Mouse (Mus musculus) adrenal gland (tissue): Measurements from ENCODE around the gene Il17rb.

Source experiments
- intact Hi-C: fragments of 180-260 bp; cut with DNase I; formaldehyde crosslinking; loops from one replicate; pipeline ENCODE4 v1.15.1; 2025

The Il17rb gene

GRCm38 (mm10) chr14:30016666-30017065, 8.0 kb upstream of the Il17rb start:
- intact Hi-C loops = no loop called here

GRCm38 (mm10) chr14:30015008-30015407, 6.3 kb upstream of the Il17rb start:
- intact Hi-C loops = no loop called here

GRCm38 (mm10) chr14:30014487-30014886, 5.8 kb upstream of the Il17rb start:
- intact Hi-C loops = no loop called here

- intact Hi-C loops = no loop called here
Measured at GRCm38 (mm10) chr14:30011886-30012560, 3.3 kb upstream of the Il17rb start.

- intact Hi-C loops = no loop called here
Measured at GRCm38 (mm10) chr14:30009864-30010560, 1.3 kb upstream of the Il17rb start.

- intact Hi-C loops = no loop called here
Measured at GRCm38 (mm10) chr14:29999475-29999811, 9.3 kb downstream of the Il17rb start.

GRCm38 (mm10) chr14:29998747-29999474, 9.8 kb downstream of the Il17rb start:
- intact Hi-C loops = no loop called here

GRCm38 (mm10) chr14:29997345-29997744, 11.4 kb downstream of the Il17rb start:
- intact Hi-C loops = no loop called here

GRCm38 (mm10) chr14:29996000-29996751, 12.5 kb downstream of the Il17rb start:
- intact Hi-C loops = no loop called here

GRCm38 (mm10) chr14:29994976-29995375, 13.7 kb downstream of the Il17rb start:
- intact Hi-C loops = no loop called here

GRCm38 (mm10) chr14:29988337-29988736, 20.4 kb downstream of the Il17rb start:
- intact Hi-C loops = loop anchor here (10.0 kb wide), 1 partner anchor 486 kb away; the partner anchor contains the start of gene Dcp1a

- intact Hi-C loops = loop anchor here (10.0 kb wide), 1 partner anchor 487 kb away; the partner anchor contains the start of gene Dcp1a
Measured at GRCm38 (mm10) chr14:29987739-29988138, 21.0 kb downstream of the Il17rb start.

- intact Hi-C loops = loop anchor here (10.0 kb wide), 1 partner anchor 488 kb away; the partner anchor contains the start of gene Dcp1a
Measured at GRCm38 (mm10) chr14:29987276-29987675, 21.4 kb downstream of the Il17rb start.

GRCm38 (mm10) chr14:29986096-29986495, 22.6 kb downstream of the Il17rb start:
- intact Hi-C loops = loop anchor here (10.0 kb wide), 1 partner anchor 489 kb away; the partner anchor contains the start of gene Dcp1a

- intact Hi-C loops = loop anchor here (10.0 kb wide), 1 partner anchor 494 kb away; the partner anchor contains the start of gene Dcp1a
Measured at GRCm38 (mm10) chr14:29980447-29981205, 28.1 kb downstream of the Il17rb start.

GRCm38 (mm10) chr14:29978254-29979204, 30.2 kb downstream of the Il17rb start, which contains the start of gene Actr8:
Gene Actr8, plus strand, starts transcription at chr14:29978337.
- intact Hi-C loops = no loop called here

- intact Hi-C loops = no loop called here
Measured at GRCm38 (mm10) chr14:29976927-29977326, 31.8 kb downstream of the Il17rb start.

GRCm38 (mm10) chr14:29971993-29972392, 36.7 kb downstream of the Il17rb start:
- intact Hi-C loops = no loop called here

GRCm38 (mm10) chr14:29971446-29971845, 37.2 kb downstream of the Il17rb start:
- intact Hi-C loops = no loop called here
